Mouse (Mus musculus) olfactory bulb, adult 2 months (tissue): ENCODE results near the gene Hspa12b.

Experiments used
- CTCF ChIP-seq: fragments of 200-500 bp; IDR thresholded peaks from 2 replicates; pipeline ENCODE4 v1.5.1; 2012; ENCODE audit warnings: low read depth, mild to moderate bottlenecking, low read length, moderate library complexity; ENCODE audit not compliant: insufficient read depth
- POLR2A ChIP-seq: fragments of 200-500 bp; IDR thresholded peaks from 2 replicates; pipeline ENCODE4 v1.6.1; 2012; ENCODE audit warnings: mild to moderate bottlenecking, low read depth, low read length, moderate library complexity; ENCODE audit not compliant: insufficient read depth

DNA sequence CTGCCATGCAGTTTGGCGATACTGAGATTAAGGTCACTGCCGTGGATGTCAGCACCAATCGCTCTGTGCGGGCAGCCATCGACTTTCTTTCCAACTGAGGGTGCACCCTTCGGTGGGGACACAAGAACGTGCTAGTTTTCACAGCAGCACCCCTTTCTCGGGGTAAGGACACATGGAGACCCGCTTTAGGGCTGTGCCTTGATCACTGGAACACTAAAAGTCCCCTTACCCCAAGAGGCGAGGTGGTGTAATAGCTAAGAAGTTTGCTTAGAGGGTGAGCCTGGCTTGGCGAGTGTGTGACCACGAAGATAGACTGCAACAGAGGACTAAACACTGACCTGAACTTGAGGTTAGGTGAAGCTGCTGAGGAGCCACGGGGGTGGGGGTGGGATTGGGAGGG is 18.0 kb downstream of the Hspa12b start:
- TF ChIP-seq CTCF (no peak), POLR2A (no peak)
